Mouse (Mus musculus): Measurements from ENCODE around the gene Fitm1. TPM values are rescaled to one million over a fixed set of nuclear protein-coding genes. Genes with fewer than 3 reads are reported as not detected.

The Fitm1 gene
- polyA plus RNA-seq, 1 experiment from 2014 or later: 0.23 TPM

GRCm38 (mm10) chr14:55575711-55576110, 294 bp downstream of the Fitm1 start:
- H3K9ac ChIP-seq: no peak overlapping the region
- no peaks in the 10 kb centered on the region for H3K27me3 ChIP-seq (replicated peaks)
- no peak overlapping the region for H3K27ac ChIP-seq
- peaks cover 20% of the 10 kb centered on the region for H3K4me1 ChIP-seq
- no peak overlapping the region for H3K4me2 ChIP-seq
- H3K36me3 ChIP-seq (replicated peaks): 0 out of 2 replicates have a peak, but pooled peaks cover 2% of the 10 kb centered on the region
- ATAC-seq (replicated peaks): no peak
- no peak overlapping the region for H3K4me3 ChIP-seq
- no peaks in the 10 kb centered on the region for H3K9me3 ChIP-seq
- 73% methylated on average over 13 of the region's 13 CpGs for WGBS

GRCm38 (mm10) chr14:55576376-55576775, 959 bp downstream of the Fitm1 start:
- Histone ChIP-seq H3K4me1 (peaks cover 20% of the 10 kb centered on the region), H3K4me3 (no peak overlapping the region), H3K27ac (no peak overlapping the region), H3K9ac (no peak overlapping the region), H3K9me3 (no peaks in the 10 kb centered on the region), H3K4me2 (no peak overlapping the region), H3K27me3 (replicated peaks) (no peaks in the 10 kb centered on the region), H3K36me3 (replicated peaks) (peaks cover 9% of the 10 kb centered on the region; the same call in 1 of the 2 replicates)
- WGBS: 86% methylated on average over 16 of the region's 16 CpGs
- no peak for ATAC-seq (replicated peaks)

GRCm38 (mm10) chr14:55577871-55578667, 2.7 kb downstream of the Fitm1 start, which contains the start of gene Psme1:
Gene Psme1, plus strand, starts transcription at chr14:55578123.
- Histone ChIP-seq H3K4me2 (peak within 1 kb of the TSS; percentile 85), H3K9me3 (no peaks in the 10 kb centered on the region), H3K27me3 (replicated peaks) (no peaks in the 10 kb centered on the region), H3K27ac (peak within 1 kb of the TSS; percentile 89), H3K4me1 (peaks cover 20% of the 10 kb centered on the region), H3K4me3 (peak within 1 kb of the TSS; percentile 69), H3K9ac (peak within 1 kb of the TSS; percentile 79), H3K36me3 (replicated peaks) (peaks cover 12% of the 10 kb centered on the region; the same call in 1 of the 2 replicates)
- WGBS: under 1% methylated on average over 32 of the region's 32 CpGs
- peak; percentile 92 for ATAC-seq (replicated peaks)

- peak; percentile 64 for ATAC-seq (replicated peaks)
These were observed 3.4 kb downstream of the Fitm1 start for GRCm38 (mm10) chr14:55578668-55579269.

GRCm38 (mm10) chr14:55579511-55580496, 4.4 kb downstream of the Fitm1 start:
- Histone ChIP-seq H3K4me1 (peaks cover 26% of the 10 kb centered on the region), H3K9ac (no peak overlapping the region), H3K27me3 (replicated peaks) (no peaks in the 10 kb centered on the region), H3K4me2 (0 out of 2 replicates have a peak overlapping the region, but pooled peaks have one; percentile 85), H3K36me3 (replicated peaks) (peaks cover 12% of the 10 kb centered on the region; the same call in 1 of the 2 replicates), H3K9me3 (no peaks in the 10 kb centered on the region), H3K27ac (no peak overlapping the region), H3K4me3 (no peak overlapping the region)
- WGBS: 82% methylated on average over 23 of the region's 23 CpGs
- no peak for ATAC-seq (replicated peaks)

More at GRCm38 (mm10) chr14:55578668-55579269, 3.4 kb downstream of the Fitm1 start:
- Histone ChIP-seq H3K36me3 (replicated peaks) (peaks cover 12% of the 10 kb centered on the region; the same call in 1 of the 2 replicates), H3K4me2 (peak overlapping the region; percentile 85), H3K27me3 (replicated peaks) (no peaks in the 10 kb centered on the region), H3K4me1 (peaks cover 20% of the 10 kb centered on the region), H3K9me3 (no peaks in the 10 kb centered on the region), H3K4me3 (peak overlapping the region; percentile 69), H3K27ac (peak overlapping the region; percentile 89), H3K9ac (peak overlapping the region; percentile 79)
- 23% methylated on average over 6 of the region's 6 CpGs for WGBS

- H3K9me3 ChIP-seq: no peaks in the 10 kb centered on the region
- ATAC-seq (replicated peaks): no peak
- WGBS: 94% methylated on average over 16 of the region's 16 CpGs
- H3K4me2 ChIP-seq: no peak overlapping the region
- H3K36me3 ChIP-seq (replicated peaks): peaks cover 12% of the 10 kb centered on the region; the same call in 1 of the 2 replicates
- H3K27ac ChIP-seq: no peak overlapping the region
- H3K4me1 ChIP-seq: peaks cover 26% of the 10 kb centered on the region
- H3K4me3 ChIP-seq: no peak overlapping the region
- H3K27me3 ChIP-seq (replicated peaks): no peaks in the 10 kb centered on the region
- H3K9ac ChIP-seq: no peak overlapping the region
These were observed 5.3 kb downstream of the Fitm1 start for GRCm38 (mm10) chr14:55580731-55581130.

GRCm38 (mm10) chr14:55581981-55582681, 6.7 kb downstream of the Fitm1 start:
- no peaks in the 10 kb centered on the region for H3K27me3 ChIP-seq (replicated peaks)
- H3K4me1 ChIP-seq: peaks cover 26% of the 10 kb centered on the region
- no peak for ATAC-seq (replicated peaks)
- H3K4me3 ChIP-seq: no peak overlapping the region
- no peak overlapping the region for H3K4me2 ChIP-seq
- H3K9ac ChIP-seq: no peak overlapping the region
- 72% methylated on average over 9 of the region's 9 CpGs for WGBS
- no peak overlapping the region for H3K27ac ChIP-seq
- H3K9me3 ChIP-seq: no peaks in the 10 kb centered on the region
- peaks cover 12% of the 10 kb centered on the region; the same call in 1 of the 2 replicates for H3K36me3 ChIP-seq (replicated peaks)

GRCm38 (mm10) chr14:55584303-55584701, 8.9 kb downstream of the Fitm1 start:
- WGBS: 43% methylated on average over 5 of the region's 5 CpGs
- Histone ChIP-seq H3K27ac (no peak overlapping the region), H3K9me3 (no peaks in the 10 kb centered on the region), H3K27me3 (replicated peaks) (no peaks in the 10 kb centered on the region), H3K4me1 (peaks cover 11% of the 10 kb centered on the region), H3K36me3 (replicated peaks) (peaks cover 12% of the 10 kb centered on the region; the same call in 1 of the 2 replicates), H3K4me2 (peak overlapping the region; percentile 66), H3K4me3 (peak overlapping the region; percentile 46), H3K9ac (peak overlapping the region; percentile 49)
- no peak for ATAC-seq (replicated peaks)

GRCm38 (mm10) chr14:55584702-55585565, 9.5 kb downstream of the Fitm1 start, which contains the start of gene Emc9:
Gene Emc9, minus strand, starts transcription at chr14:55585302.
- Histone ChIP-seq H3K27me3 (replicated peaks) (no peaks in the 10 kb centered on the region), H3K9me3 (no peaks in the 10 kb centered on the region), H3K27ac (peak within 1 kb of the TSS; percentile 47), H3K36me3 (replicated peaks) (peaks cover 12% of the 10 kb centered on the region; the same call in 1 of the 2 replicates), H3K4me1 (peaks cover 14% of the 10 kb centered on the region), H3K4me2 (peak within 1 kb of the TSS; percentile 66), H3K4me3 (peak within 1 kb of the TSS; percentile 46), H3K9ac (peak within 1 kb of the TSS; percentile 49)
- peak; percentile 73 for ATAC-seq (replicated peaks)
- WGBS: 3% methylated on average over 43 of the region's 43 CpGs

- 70% methylated on average over 6 of the region's 6 CpGs for WGBS
- Histone ChIP-seq H3K36me3 (replicated peaks) (peaks cover 11% of the 10 kb centered on the region; the same call in 1 of the 2 replicates), H3K4me2 (peak overlapping the region; percentile 66), H3K4me3 (0 out of 2 replicates have a peak overlapping the region, but pooled peaks have one; percentile 46), H3K27me3 (replicated peaks) (no peaks in the 10 kb centered on the region), H3K9ac (0 out of 2 replicates have a peak overlapping the region, but pooled peaks have one; percentile 49), H3K4me1 (peaks cover 20% of the 10 kb centered on the region), H3K27ac (no peak overlapping the region), H3K9me3 (no peaks in the 10 kb centered on the region)
- ATAC-seq (replicated peaks): no peak; the same call in 1 of the 2 replicates
These were observed 10.1 kb downstream of the Fitm1 start for GRCm38 (mm10) chr14:55585566-55585960.

Measured in midbrain, embryonic 15.5 days (tissue).